Mouse (Mus musculus) left cerebral cortex, adult 2 months (tissue): ENCODE data around the gene Gm17455. TPM values are rescaled to one million over a fixed set of nuclear protein-coding genes. Genes with fewer than 3 reads are reported as not detected.

Experiments used
- DNase-seq, 2 experiments: peaks; one replicate each; pipeline ENCODE4 v3.0.0; 2021 to 2022; ENCODE audit warnings: low spot score in 2 of 2, mixed read lengths in 1 of 2; ENCODE audit errors: extremely low spot score in 1 of 2
- H3K27ac ChIP-seq: fragments of 200-600 bp; 2 replicates; pipeline ENCODE4 v1.8.1; 2022
- H3K4me3 ChIP-seq: fragments of 200-600 bp; 2 replicates; pipeline ENCODE4 v1.8.1; 2022
- CTCF ChIP-seq: fragments of 200-600 bp; IDR thresholded peaks from 2 replicates; pipeline ENCODE4 v1.8.1; 2022; ENCODE audit warnings: antibody characterized with exemption, mild to moderate bottlenecking, moderate library complexity
- intact Hi-C: fragments of 180-260 bp; cut with DNase I; formaldehyde crosslinking; loops from one replicate; pipeline ENCODE4 v1.15.1; 2025
- total RNA-seq, 2 experiments: library from RNA; stranded (reverse); gene quantifications; 2 replicates each; pipeline ENCODE4 v1.2.3; 2021

Gm17455 gene
- total RNA-seq, 2 experiments from 2014 or later = not detected

- no peak overlapping the region for H3K4me3 ChIP-seq
- DNase-seq = no peak
- intact Hi-C loops = no loop called here
- no peak for TF ChIP-seq CTCF
- H3K27ac ChIP-seq = no peak overlapping the region
Measured at GRCm38 (mm10) chr10:60379419-60379957, 20.0 kb upstream of the Gm17455 start.

GRCm38 (mm10) chr10:60380229-60380628 is 19.3 kb upstream of the Gm17455 start:
- no peak overlapping the region for H3K27ac ChIP-seq
- intact Hi-C loops = no loop called here
- H3K4me3 ChIP-seq = no peak overlapping the region
- no peak for TF ChIP-seq CTCF
- no peak for DNase-seq

- intact Hi-C loops = no loop called here
- no peak overlapping the region for H3K27ac ChIP-seq
- no peak for TF ChIP-seq CTCF
- H3K4me3 ChIP-seq = no peak overlapping the region
- no peak for DNase-seq
Measured at GRCm38 (mm10) chr10:60381142-60381925, 18.2 kb upstream of the Gm17455 start.

GRCm38 (mm10) chr10:60388332-60388731 is 11.2 kb upstream of the Gm17455 start:
- no peak for DNase-seq
- intact Hi-C loops = no loop called here
- H3K4me3 ChIP-seq = no peak overlapping the region
- no peak for TF ChIP-seq CTCF
- no peak overlapping the region for H3K27ac ChIP-seq

- no peak for TF ChIP-seq CTCF
- no peak for DNase-seq
- H3K27ac ChIP-seq = no peak overlapping the region
- intact Hi-C loops = no loop called here
- no peak overlapping the region for H3K4me3 ChIP-seq
Measured at GRCm38 (mm10) chr10:60389447-60389865, 10.1 kb upstream of the Gm17455 start.

- no peak overlapping the region for H3K27ac ChIP-seq
- no peak for TF ChIP-seq CTCF
- intact Hi-C loops = no loop called here
- no peak overlapping the region for H3K4me3 ChIP-seq
- DNase-seq = no peak
Measured at GRCm38 (mm10) chr10:60390177-60390903, 9.2 kb upstream of the Gm17455 start.

- intact Hi-C loops = no loop called here
- no peak overlapping the region for H3K4me3 ChIP-seq
- no peak for TF ChIP-seq CTCF
- no peak for DNase-seq
- no peak overlapping the region for H3K27ac ChIP-seq
Measured at GRCm38 (mm10) chr10:60390904-60391420, 8.6 kb upstream of the Gm17455 start.

- no peak for TF ChIP-seq CTCF
- intact Hi-C loops = no loop called here
- no peak for DNase-seq
- H3K4me3 ChIP-seq = no peak overlapping the region
- H3K27ac ChIP-seq = no peak overlapping the region
Measured at GRCm38 (mm10) chr10:60391661-60392060, 7.9 kb upstream of the Gm17455 start.

- intact Hi-C loops = no loop called here
- no peak for DNase-seq
Measured at GRCm38 (mm10) chr10:60394936-60395335, 4.6 kb upstream of the Gm17455 start.

GRCm38 (mm10) chr10:60395605-60396004 is 3.9 kb upstream of the Gm17455 start:
- no peak for TF ChIP-seq CTCF
- intact Hi-C loops = no loop called here
- Histone ChIP-seq H3K4me3 (no peak overlapping the region), H3K27ac (no peak overlapping the region)
- no peak for DNase-seq

More at GRCm38 (mm10) chr10:60394936-60395335, 4.6 kb upstream of the Gm17455 start:
- Histone ChIP-seq H3K27ac (no peak overlapping the region), H3K4me3 (no peak overlapping the region)
- TF ChIP-seq CTCF = no peak

- intact Hi-C loops = no loop called here
- no peak for DNase-seq
Measured at GRCm38 (mm10) chr10:60398051-60398814, 1.3 kb upstream of the Gm17455 start.

More at GRCm38 (mm10) chr10:60398051-60398814, 1.3 kb upstream of the Gm17455 start:
- peak; percentile 13 for TF ChIP-seq CTCF
- Histone ChIP-seq H3K27ac (no peak overlapping the region), H3K4me3 (no peak overlapping the region)
